Mouse (Mus musculus): ENCODE measurements around the gene Sv2a. TPM values are rescaled to one million over a fixed set of nuclear protein-coding genes. Genes with fewer than 3 reads are reported as not detected.
A peak's percentile ranks its signal among the peaks of the same experiment; 100 is the strongest.

The Sv2a gene
- polyA plus RNA-seq, 1 experiment from 2014 or later, result 3.6 TPM

- no peaks in the 10 kb centered on the region for H3K27me3 ChIP-seq (ENCODE audit: insufficient read depth, low read length)
- WGBS, result 90% methylated on average over 6 of the region's 6 CpGs
- DNase-seq, result no peak
Observed at GRCm38 (mm10) chr3:96175251-96175650, 5.7 kb upstream of the Sv2a start.

DNA sequence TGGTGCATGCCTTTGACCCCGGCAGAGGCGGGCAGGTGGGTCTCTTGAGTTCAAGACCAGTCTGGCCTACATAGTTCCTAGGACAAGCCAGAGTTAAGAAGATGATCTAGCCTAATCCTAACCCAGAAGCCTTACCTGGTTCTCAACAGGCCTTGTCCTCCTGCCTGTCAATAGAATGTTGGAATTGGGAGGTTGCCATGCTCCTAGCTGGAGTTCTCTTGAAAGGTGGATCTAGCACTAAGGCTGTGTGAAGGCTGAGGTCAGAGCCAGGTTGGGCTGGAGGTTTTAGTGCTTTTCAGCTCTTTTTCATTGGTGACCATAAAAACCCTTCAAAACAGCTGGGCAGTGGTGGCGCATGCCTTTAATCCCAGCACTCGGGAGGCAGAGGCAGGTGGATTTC is 2.5 kb upstream of the Sv2a start:
- Histone ChIP-seq H3K27me3 (ENCODE audit: insufficient read depth, low read length) (no peaks in the 10 kb centered on the region), H3K36me3 (ENCODE audit: insufficient read depth) (peaks cover 47% of the 10 kb centered on the region), H3K4me2 (no peak overlapping the region), H3K4me3 (ENCODE audit: low read depth, low read length) (no peak overlapping the region), H3K4me1 (ENCODE audit: insufficient read depth) (0 out of 2 replicates have a peak, but pooled peaks cover 8% of the 10 kb centered on the region), H3K27ac (ENCODE audit: low read depth) (no peak overlapping the region), H3K9ac (no peak overlapping the region), H3K9me3 (ENCODE audit: low read depth, low read length) (no peaks in the 10 kb centered on the region)
- DNase-seq (no peak), ATAC-seq (ENCODE audit: insufficient read depth) (no peak)
- TF ChIP-seq CTCF (IDR thresholded peaks at IDR 0.05; ENCODE audit: low read depth), result no peak
- WGBS, result 86% methylated on average over 4 of the region's 4 CpGs

More at GRCm38 (mm10) chr3:96175251-96175650, 5.7 kb upstream of the Sv2a start:
- no peak for TF ChIP-seq CTCF (IDR thresholded peaks at IDR 0.05; ENCODE audit: low read depth)
- Histone ChIP-seq H3K4me2 (no peak overlapping the region), H3K4me3 (ENCODE audit: low read depth, low read length) (no peak overlapping the region), H3K9ac (no peak overlapping the region), H3K27ac (ENCODE audit: low read depth) (no peak overlapping the region), H3K9me3 (ENCODE audit: low read depth, low read length) (no peaks in the 10 kb centered on the region), H3K36me3 (ENCODE audit: insufficient read depth) (peaks cover 49% of the 10 kb centered on the region), H3K4me1 (ENCODE audit: insufficient read depth) (peaks cover 12% of the 10 kb centered on the region)
- ATAC-seq (ENCODE audit: insufficient read depth), result no peak

GRCm38 (mm10) chr3:96178902-96179301 is 2.0 kb upstream of the Sv2a start:
- ATAC-seq (ENCODE audit: insufficient read depth) (no peak), DNase-seq (no peak)
- no peak overlapping the region for H3K27ac ChIP-seq (ENCODE audit: low read depth)
- H3K4me3 ChIP-seq (ENCODE audit: low read depth, low read length), result no peak overlapping the region
- 0 out of 2 replicates have a peak, but pooled peaks cover 8% of the 10 kb centered on the region for H3K4me1 ChIP-seq (ENCODE audit: insufficient read depth)
- no peak for TF ChIP-seq CTCF (IDR thresholded peaks at IDR 0.05; ENCODE audit: low read depth)
- H3K9ac ChIP-seq, result no peak overlapping the region
- H3K36me3 ChIP-seq (ENCODE audit: insufficient read depth), result peaks cover 45% of the 10 kb centered on the region
- H3K27me3 ChIP-seq (ENCODE audit: insufficient read depth, low read length), result no peaks in the 10 kb centered on the region
- no peaks in the 10 kb centered on the region for H3K9me3 ChIP-seq (ENCODE audit: low read depth, low read length)
- 74% methylated on average over 2 of the region's 2 CpGs for WGBS
- no peak overlapping the region for H3K4me2 ChIP-seq

DNA sequence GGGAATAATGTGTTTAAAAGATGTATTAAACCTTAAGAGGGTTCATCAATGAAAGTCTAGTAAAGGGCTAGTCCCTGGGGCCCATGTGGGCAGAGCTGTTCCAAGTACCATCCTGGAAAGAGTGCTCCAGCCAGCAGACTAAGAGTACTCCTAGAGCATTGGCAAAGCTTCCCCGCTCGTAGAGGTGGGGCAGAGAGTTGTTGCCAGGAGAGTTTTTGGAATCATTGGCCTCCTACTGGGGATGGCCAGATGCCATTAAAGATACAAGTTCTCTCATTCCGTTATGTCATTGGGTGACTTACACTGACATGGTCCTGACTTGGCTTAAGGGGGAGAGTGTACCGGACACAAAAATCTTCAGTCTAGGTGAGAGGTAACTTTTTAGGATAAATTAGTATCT is 1.4 kb upstream of the Sv2a start:
- Histone ChIP-seq H3K9me3 (ENCODE audit: low read depth, low read length) (no peaks in the 10 kb centered on the region), H3K4me1 (ENCODE audit: insufficient read depth) (0 out of 2 replicates have a peak, but pooled peaks cover 8% of the 10 kb centered on the region), H3K27ac (ENCODE audit: low read depth) (no peak overlapping the region), H3K27me3 (ENCODE audit: insufficient read depth, low read length) (no peaks in the 10 kb centered on the region), H3K36me3 (ENCODE audit: insufficient read depth) (peaks cover 39% of the 10 kb centered on the region), H3K9ac (no peak overlapping the region), H3K4me3 (ENCODE audit: low read depth, low read length) (no peak overlapping the region), H3K4me2 (no peak overlapping the region)
- no peak for DNase-seq
- no peak for TF ChIP-seq CTCF (IDR thresholded peaks at IDR 0.05; ENCODE audit: low read depth)
- WGBS, result 54% methylated on average over 4 of the region's 4 CpGs
- ATAC-seq (ENCODE audit: insufficient read depth), result no peak

DNA sequence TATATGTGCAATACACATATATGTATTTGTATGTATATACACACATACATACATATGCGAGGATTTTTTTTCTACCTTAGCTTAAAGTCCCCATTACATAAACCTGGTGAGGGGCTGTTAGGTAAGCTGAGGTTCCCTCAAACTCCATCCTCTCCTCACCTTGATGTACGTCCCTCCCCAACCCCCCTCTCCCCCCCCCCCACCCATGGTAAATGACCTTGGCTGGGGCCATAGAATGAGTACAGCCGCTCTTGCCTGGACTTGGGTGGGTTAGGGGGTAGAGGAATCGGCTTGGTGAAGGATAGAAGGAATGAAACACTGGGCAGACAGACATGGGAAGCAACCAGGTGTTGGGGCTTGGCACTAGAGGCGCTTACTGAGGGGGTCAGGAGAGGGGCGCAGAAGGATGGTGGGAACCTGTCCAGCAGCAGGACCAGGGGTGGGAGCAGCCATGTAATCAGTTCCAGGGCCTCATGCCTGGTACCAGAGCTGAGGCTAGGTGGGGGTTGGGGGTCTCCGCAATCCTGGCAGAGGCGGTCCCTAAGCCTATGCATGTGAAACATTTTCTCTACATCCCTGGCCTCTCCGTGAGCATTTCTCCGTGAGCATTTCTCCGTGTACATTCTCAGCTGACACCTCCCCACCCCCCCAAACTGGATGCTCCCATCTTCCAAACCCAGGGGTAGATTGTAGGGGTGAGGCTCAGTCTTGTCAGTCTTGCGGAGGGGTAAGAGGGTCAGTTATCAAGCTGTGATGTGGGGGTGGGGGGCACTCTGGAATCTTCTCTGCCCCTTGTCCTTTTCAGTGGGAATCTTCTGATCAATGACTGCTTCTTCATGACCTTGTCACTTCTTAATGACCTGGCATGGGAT is 795 bp downstream of the Sv2a start:
- Histone ChIP-seq H3K4me1 (ENCODE audit: insufficient read depth) (0 out of 2 replicates have a peak, but pooled peaks cover 8% of the 10 kb centered on the region), H3K4me3 (ENCODE audit: low read depth, low read length) (peak overlapping the region; percentile 51), H3K9ac (peak overlapping the region; percentile 66), H3K27ac (ENCODE audit: low read depth) (no peak overlapping the region), H3K9me3 (ENCODE audit: low read depth, low read length) (no peaks in the 10 kb centered on the region), H3K36me3 (ENCODE audit: insufficient read depth) (peaks cover 16% of the 10 kb centered on the region), H3K27me3 (ENCODE audit: insufficient read depth, low read length) (no peaks in the 10 kb centered on the region), H3K4me2 (peak overlapping the region; percentile 79)
- WGBS, result 25% methylated on average over 11 of the region's 12 CpGs
- peak; percentile 29 for ATAC-seq (ENCODE audit: insufficient read depth)
- no peak for DNase-seq
- TF ChIP-seq CTCF (IDR thresholded peaks at IDR 0.05; ENCODE audit: low read depth), result no peak

GRCm38 (mm10) chr3:96182382-96182776 is 1.4 kb downstream of the Sv2a start:
- no peak for TF ChIP-seq CTCF (IDR thresholded peaks at IDR 0.05; ENCODE audit: low read depth)
- peaks cover 12% of the 10 kb centered on the region for H3K36me3 ChIP-seq (ENCODE audit: insufficient read depth)
- 0 out of 2 replicates have a peak, but pooled peaks cover 8% of the 10 kb centered on the region for H3K4me1 ChIP-seq (ENCODE audit: insufficient read depth)
- H3K9me3 ChIP-seq (ENCODE audit: low read depth, low read length), result no peaks in the 10 kb centered on the region
- DNase-seq (peak; percentile 24), ATAC-seq (ENCODE audit: insufficient read depth) (no peak)
- no peaks in the 10 kb centered on the region for H3K27me3 ChIP-seq (ENCODE audit: insufficient read depth, low read length)
- peak overlapping the region; percentile 79 for H3K4me2 ChIP-seq
- H3K9ac ChIP-seq, result 0 out of 2 replicates have a peak overlapping the region, but pooled peaks have one; percentile 66
- H3K4me3 ChIP-seq (ENCODE audit: low read depth, low read length), result 0 out of 2 replicates have a peak overlapping the region, but pooled peaks have one; percentile 51
- 19% methylated on average over 4 of the region's 4 CpGs for WGBS
- no peak overlapping the region for H3K27ac ChIP-seq (ENCODE audit: low read depth)

DNA sequence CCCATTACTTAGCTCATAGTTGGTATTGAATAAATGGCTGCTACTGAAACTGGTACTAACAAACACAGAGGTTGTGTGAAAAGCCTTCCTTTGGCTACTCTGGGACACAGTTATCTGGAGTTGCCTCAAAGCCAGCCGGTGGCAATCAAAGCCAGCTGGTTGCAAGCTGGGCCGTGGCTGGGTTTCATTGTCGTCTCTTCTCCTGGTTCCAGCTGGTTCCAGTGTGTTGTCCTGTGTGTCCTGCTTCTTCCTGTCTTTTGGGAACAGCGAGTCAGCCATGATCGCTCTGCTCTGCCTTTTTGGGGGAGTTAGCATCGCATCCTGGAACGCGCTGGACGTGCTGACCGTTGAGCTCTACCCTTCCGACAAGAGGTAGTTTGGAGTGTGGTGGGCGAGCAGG is 12.0 kb downstream of the Sv2a start:
- Histone ChIP-seq H3K27ac (ENCODE audit: low read depth) (no peak overlapping the region), H3K4me2 (no peak overlapping the region), H3K36me3 (ENCODE audit: insufficient read depth) (0 out of 2 replicates have a peak, but pooled peaks cover 4% of the 10 kb centered on the region), H3K27me3 (ENCODE audit: insufficient read depth, low read length) (no peaks in the 10 kb centered on the region), H3K9ac (no peak overlapping the region), H3K4me1 (ENCODE audit: insufficient read depth) (peaks cover 8% of the 10 kb centered on the region; the same call in 1 of the 2 replicates), H3K9me3 (ENCODE audit: low read depth, low read length) (no peaks in the 10 kb centered on the region), H3K4me3 (ENCODE audit: low read depth, low read length) (no peak overlapping the region)
- DNase-seq (no peak), ATAC-seq (ENCODE audit: insufficient read depth) (no peak)
- 52% methylated on average over 12 of the region's 12 CpGs for WGBS
- TF ChIP-seq CTCF (IDR thresholded peaks at IDR 0.05; ENCODE audit: low read depth), result no peak

All from lung, embryonic 14.5 days (tissue).